Mouse (Mus musculus) kidney, adult 2 months (tissue): ENCODE data around the gene D17Wsu92e.

ENCODE experiments used
- CTCF ChIP-seq: fragments of 200-500 bp; conservative IDR thresholded peaks from 2 replicates; pipeline ENCODE4 v1.5.1; 2011; ENCODE audit warnings: low read depth, mild to moderate bottlenecking, control low read depth, low read length, moderate library complexity, mixed read lengths; ENCODE audit not compliant: insufficient read depth, insufficient read length
- POLR2A ChIP-seq: fragments of 200-500 bp; IDR thresholded peaks from one replicate; pipeline ENCODE4 v1.6.1; 2011; ENCODE audit warnings: low read depth, low read length, control low read depth

GRCm38 (mm10) chr17:27796780-27797179 lies 23.7 kb downstream of the D17Wsu92e start:
- TF ChIP-seq CTCF: no peak
- TF ChIP-seq POLR2A: no peak
